Mouse (Mus musculus) limb, embryonic 14.5 days (tissue): ENCODE measurements around the gene Adarb1. TPM values are rescaled to one million over a fixed set of nuclear protein-coding genes. Genes with fewer than 3 reads are reported as not detected.

Experiments used
- ATAC-seq: fragments of 200-750 bp; cut with Nextera tagmentation; 2 replicates; pipeline ENCODE4 v1.8.0; 2017; ENCODE audit warnings: low read depth, moderate number of reproducible peaks, moderate TSS enrichment; ENCODE audit not compliant: low FRiP score
- DNase-seq: peaks from one replicate; pipeline ENCODE4 v3.0.0-alpha.2; 2015; ENCODE audit warnings: low spot score
- H3K27ac ChIP-seq: fragments of 300-500 bp; sonication (generic); replicated peaks from 2 replicates; pipeline ENCODE4 v1.5.1; 2014; ENCODE audit warnings: low read depth, mild to moderate bottlenecking, low read length, moderate library complexity, mixed read lengths
- H3K27me3 ChIP-seq: fragments of 300-500 bp; sonication (generic); 2 replicates; pipeline ENCODE4 v1.6.1; 2014; ENCODE audit warnings: low read length, mixed read lengths; ENCODE audit not compliant: control insufficient read depth, insufficient read depth
- H3K36me3 ChIP-seq: fragments of 300-500 bp; sonication (generic); 2 replicates; pipeline ENCODE4 v1.6.1; 2014; ENCODE audit warnings: mild to moderate bottlenecking, low read length, moderate library complexity, mixed read lengths; ENCODE audit not compliant: control insufficient read depth, insufficient read depth
- H3K4me1 ChIP-seq: fragments of 300-500 bp; sonication (generic); 2 replicates; pipeline ENCODE4 v1.6.1; 2014; ENCODE audit warnings: antibody characterized with exemption, low read length, mixed read lengths; ENCODE audit not compliant: control insufficient read depth, insufficient read depth
- H3K4me2 ChIP-seq: fragments of 300-500 bp; sonication (generic); replicated peaks from 2 replicates; pipeline ENCODE4 v1.6.1; 2014; ENCODE audit warnings: low read depth, mild to moderate bottlenecking, low read length, moderate library complexity; ENCODE audit not compliant: severe bottlenecking
- H3K4me3 ChIP-seq: fragments of 300-500 bp; sonication (generic); replicated peaks from 2 replicates; pipeline ENCODE4 v1.5.1; 2014; ENCODE audit warnings: low read length
- H3K9ac ChIP-seq: fragments of 300-500 bp; sonication (generic); 2 replicates; pipeline ENCODE4 v1.6.1; 2014; ENCODE audit warnings: mild to moderate bottlenecking, low read depth, low read length, moderate library complexity; ENCODE audit not compliant: severe bottlenecking
- H3K9me3 ChIP-seq: fragments of 300-500 bp; sonication (generic); 2 replicates; pipeline ENCODE4 v1.6.1; 2016; ENCODE audit warnings: low read length; ENCODE audit not compliant: control insufficient read depth
- POLR2A ChIP-seq: fragments of 200-500 bp; IDR thresholded peaks from 2 replicates; pipeline ENCODE4 v1.8.0; 2012; ENCODE audit warnings: inconsistent platforms, mild to moderate bottlenecking, moderate library complexity, borderline replicate concordance; ENCODE audit not compliant: insufficient read depth, insufficient read length; ENCODE audit errors: extremely low read depth
- WGBS: fragments of 180-500 bp; shearing (Covaris S2); extraction: QIAGEN DNeasy Blood & Tissue Kit; methylation state at CpG from one replicate; pipeline ENCODE4 v1.1.7; 2014; 5-methylcytosine and 5-hydroxymethylcytosine counted together
- polyA plus RNA-seq, 2 experiments: library from polyadenylated mRNA; depleted of rRNA in 1 of 2; stranded (reverse) in 1 of 2; unstranded in 1 of 2; fragments of >200 nt; fragmentation: Nextera tagmentation in 1 of 2; extraction: Ambion mirVana in 1 of 2; gene quantifications; 2 replicates each; pipeline versions ENCODE4 v1.2.1 to v1.2.3; 2012 to 2014

Gene Adarb1
- polyA plus RNA-seq, 2 experiments, result 3.5 to 7.4 TPM

GRCm38 (mm10) chr10:77251784-77252539 lies 166.1 kb downstream of the Adarb1 start:
- Histone ChIP-seq H3K27me3 (no peaks in the 10 kb centered on the region), H3K4me3 (no peak overlapping the region), H3K36me3 (no peaks in the 10 kb centered on the region), H3K9ac (no peak overlapping the region), H3K27ac (no peak overlapping the region), H3K4me2 (0 out of 2 replicates have a peak overlapping the region, but pooled peaks have one; percentile 18), H3K9me3 (no peaks in the 10 kb centered on the region), H3K4me1 (peaks cover 28% of the 10 kb centered on the region)
- ATAC-seq, result no peak
- no peak for TF ChIP-seq POLR2A
- 63% methylated on average over 18 of the region's 18 CpGs for WGBS
- DNase-seq, result peak; percentile 26

- Histone ChIP-seq H3K9ac (no peak overlapping the region), H3K27me3 (no peaks in the 10 kb centered on the region), H3K4me3 (no peak overlapping the region), H3K4me1 (peaks cover 28% of the 10 kb centered on the region), H3K27ac (no peak overlapping the region), H3K9me3 (no peaks in the 10 kb centered on the region), H3K36me3 (no peaks in the 10 kb centered on the region), H3K4me2 (0 out of 2 replicates have a peak overlapping the region, but pooled peaks have one; percentile 18)
- ATAC-seq (no peak), DNase-seq (peak; percentile 58)
- 42% methylated on average over 18 of the region's 18 CpGs for WGBS
- no peak for TF ChIP-seq POLR2A
Measured at GRCm38 (mm10) chr10:77251223-77251783, 166.8 kb downstream of the Adarb1 start.

DNA sequence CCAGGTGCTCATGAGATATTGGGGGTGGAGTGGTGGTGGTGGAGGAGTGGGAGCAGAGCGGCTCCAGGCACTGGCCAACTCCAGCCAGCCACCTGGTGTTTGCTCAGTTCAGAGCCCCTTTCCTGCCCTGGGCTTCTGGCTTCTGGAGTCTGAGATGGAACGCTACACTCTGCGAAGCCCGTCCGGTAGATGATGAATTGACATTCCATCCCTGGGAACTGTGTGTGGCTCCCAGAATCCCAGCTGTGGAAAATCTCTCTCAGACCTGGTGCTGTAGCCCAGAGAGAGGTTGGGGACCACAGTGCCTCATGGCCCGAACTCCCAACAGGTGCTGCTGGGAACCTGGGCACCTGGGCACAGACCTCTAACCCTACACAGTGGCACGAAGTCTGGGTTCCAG lies 170.4 kb downstream of the Adarb1 start:
- H3K4me2 ChIP-seq, result no peak overlapping the region
- DNase-seq (no peak), ATAC-seq (peak; percentile 48; the same call in 1 of the 2 replicates)
- TF ChIP-seq POLR2A, result no peak
- peak overlapping the region; percentile 8; the same call in 1 of the 2 replicates for H3K27ac ChIP-seq
- H3K9ac ChIP-seq, result no peak overlapping the region
- no peaks in the 10 kb centered on the region for H3K27me3 ChIP-seq
- H3K4me1 ChIP-seq, result peaks cover 14% of the 10 kb centered on the region
- 57% methylated on average over 7 of the region's 7 CpGs for WGBS
- H3K9me3 ChIP-seq, result no peaks in the 10 kb centered on the region
- H3K36me3 ChIP-seq, result no peaks in the 10 kb centered on the region
- H3K4me3 ChIP-seq, result no peak overlapping the region

GRCm38 (mm10) chr10:77247048-77247447 lies 171.0 kb downstream of the Adarb1 start:
- WGBS, result 80% methylated on average over 5 of the region's 5 CpGs
- DNase-seq (no peak), ATAC-seq (no peak)
- Histone ChIP-seq H3K27ac (no peak overlapping the region), H3K9ac (no peak overlapping the region), H3K27me3 (no peaks in the 10 kb centered on the region), H3K4me3 (no peak overlapping the region), H3K4me1 (peaks cover 9% of the 10 kb centered on the region), H3K4me2 (no peak overlapping the region), H3K36me3 (no peaks in the 10 kb centered on the region), H3K9me3 (no peaks in the 10 kb centered on the region)
- no peak for TF ChIP-seq POLR2A

DNA sequence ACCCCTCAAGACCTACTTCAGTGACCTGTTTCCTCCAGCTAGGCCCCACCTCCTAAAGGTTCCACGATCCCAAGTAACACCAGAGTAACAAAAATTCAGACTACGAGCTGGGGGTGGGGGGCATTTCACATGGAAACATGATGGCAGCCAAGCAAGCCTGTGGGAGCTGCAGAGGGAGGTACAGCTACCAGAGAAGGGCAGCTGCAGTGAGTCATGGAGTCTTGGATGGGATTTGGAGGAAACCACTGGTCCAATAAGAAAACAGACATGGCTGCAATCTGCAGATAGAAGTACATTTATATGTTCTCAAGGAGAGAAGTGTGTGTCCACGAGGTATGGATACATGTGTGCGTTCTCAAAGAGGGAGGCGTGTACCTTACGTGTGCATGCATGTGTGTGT lies 173.3 kb downstream of the Adarb1 start:
- 90% methylated on average over 6 of the region's 6 CpGs for WGBS
- Histone ChIP-seq H3K4me2 (no peak overlapping the region), H3K27ac (no peak overlapping the region), H3K4me3 (no peak overlapping the region), H3K9ac (no peak overlapping the region), H3K4me1 (no peaks in the 10 kb centered on the region), H3K9me3 (no peaks in the 10 kb centered on the region), H3K27me3 (no peaks in the 10 kb centered on the region), H3K36me3 (no peaks in the 10 kb centered on the region)
- no peak for TF ChIP-seq POLR2A
- DNase-seq, result no peak
- no peak for ATAC-seq
